Mouse (Mus musculus): ENCODE data around the gene Thrb. TPM values are rescaled to one million over a fixed set of nuclear protein-coding genes. Genes with fewer than 3 reads are reported as not detected.

Gene Thrb
- polyA plus RNA-seq, 1 experiment from 2014 or later: 1.8 TPM

DNA sequence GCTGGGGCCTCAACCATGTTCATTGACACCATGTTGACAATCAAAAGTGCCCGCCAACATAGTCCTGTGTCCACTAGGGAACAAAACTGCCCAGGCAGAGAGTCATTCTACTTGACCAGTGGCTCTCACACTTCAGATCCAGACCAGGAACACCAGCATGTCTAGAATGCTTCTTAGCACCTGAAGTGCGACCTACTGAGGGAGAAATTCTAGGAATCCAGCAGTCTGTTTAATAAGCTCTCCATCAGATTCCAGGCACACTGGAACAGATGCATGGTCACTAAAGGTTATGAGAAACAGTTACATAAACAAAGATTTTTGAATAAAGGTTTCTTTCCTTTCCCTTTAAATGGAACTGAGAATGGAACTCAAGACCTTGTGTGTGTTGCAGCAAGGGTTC lies 192.2 kb downstream of the Thrb start:
- H3K4me2 ChIP-seq (ENCODE audit: low read length): no peak overlapping the region
- no peaks in the 10 kb centered on the region for H3K36me3 ChIP-seq (ENCODE audit: control insufficient read depth, insufficient read depth, low read length)
- DNase-seq (no peak), ATAC-seq (ENCODE audit: low FRiP score, low TSS enrichment) (no peak)
- no peaks in the 10 kb centered on the region for H3K4me1 ChIP-seq (ENCODE audit: control insufficient read depth, insufficient read depth, low read length)
- H3K27ac ChIP-seq (replicated peaks; ENCODE audit: low read depth, low read length): no peak overlapping the region
- 74% methylated on average over 2 of the region's 2 CpGs for WGBS
- H3K9ac ChIP-seq (replicated peaks; ENCODE audit: low read length): no peak overlapping the region
- H3K4me3 ChIP-seq (replicated peaks; ENCODE audit: low read depth, low read length): no peak overlapping the region
- H3K9me3 ChIP-seq (ENCODE audit: control insufficient read depth, low read length): no peaks in the 10 kb centered on the region
- H3K27me3 ChIP-seq (ENCODE audit: control insufficient read depth, insufficient read depth, low read length): no peaks in the 10 kb centered on the region

DNA sequence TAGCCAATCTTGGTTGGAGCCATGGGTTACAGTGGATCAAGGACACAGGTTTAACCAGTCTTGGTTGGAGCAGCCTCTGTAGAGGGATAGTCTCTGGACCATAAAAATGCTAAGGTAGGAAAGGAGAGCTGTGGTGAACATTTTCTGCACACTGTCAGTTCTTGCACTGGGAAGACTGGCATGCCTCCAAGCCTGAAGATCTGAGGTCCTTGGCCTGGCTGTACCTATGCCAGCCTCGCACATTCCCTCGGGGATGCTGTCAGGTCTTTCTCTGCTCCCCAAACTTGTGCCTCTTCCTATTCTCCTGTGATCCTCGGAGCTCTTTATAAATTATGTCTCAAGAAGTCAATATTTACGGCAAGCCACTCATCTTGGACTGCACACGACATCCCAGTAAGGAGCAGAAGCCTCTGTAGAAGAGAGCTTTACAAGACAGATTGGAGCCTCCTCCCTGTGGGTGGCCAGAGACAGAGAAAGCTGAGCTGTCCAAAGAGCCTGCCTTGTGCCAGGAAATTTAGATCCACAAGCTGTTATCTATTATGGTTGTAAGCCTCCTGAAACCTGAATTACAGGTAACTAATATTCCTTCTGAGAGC lies 199.8 kb downstream of the Thrb start:
- Histone ChIP-seq H3K36me3 (ENCODE audit: control insufficient read depth, insufficient read depth, low read length) (no peaks in the 10 kb centered on the region), H3K4me3 (replicated peaks; ENCODE audit: low read depth, low read length) (no peak overlapping the region), H3K27me3 (ENCODE audit: control insufficient read depth, insufficient read depth, low read length) (no peaks in the 10 kb centered on the region), H3K27ac (replicated peaks; ENCODE audit: low read depth, low read length) (no peak overlapping the region), H3K9ac (replicated peaks; ENCODE audit: low read length) (no peak overlapping the region), H3K4me1 (ENCODE audit: control insufficient read depth, insufficient read depth, low read length) (no peaks in the 10 kb centered on the region), H3K4me2 (ENCODE audit: low read length) (no peak overlapping the region), H3K9me3 (ENCODE audit: control insufficient read depth, low read length) (no peaks in the 10 kb centered on the region)
- DNase-seq (no peak), ATAC-seq (ENCODE audit: low FRiP score, low TSS enrichment) (no peak)
- 77% methylated on average over 5 of the region's 5 CpGs for WGBS

DNA sequence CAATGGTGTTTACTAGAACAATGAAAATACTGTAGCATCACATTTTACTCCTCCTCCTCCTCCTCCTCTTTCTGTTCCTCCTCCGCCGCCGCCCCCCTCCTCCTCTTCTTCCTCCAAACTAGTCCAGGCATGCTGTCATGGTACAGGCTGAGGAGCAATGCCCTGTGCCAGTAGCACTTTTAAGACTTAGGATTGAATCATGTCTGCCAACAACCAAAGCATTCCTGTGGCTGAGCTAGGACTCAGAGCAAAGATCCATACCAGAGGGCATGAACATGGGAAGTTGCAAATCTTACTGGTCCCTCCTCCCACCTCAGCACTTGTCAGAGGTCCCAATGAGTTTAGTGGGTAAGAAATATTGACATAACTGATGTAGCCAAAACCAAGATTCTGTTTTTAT lies 202.6 kb downstream of the Thrb start:
- Histone ChIP-seq H3K4me3 (replicated peaks; ENCODE audit: low read depth, low read length) (no peak overlapping the region), H3K4me1 (ENCODE audit: control insufficient read depth, insufficient read depth, low read length) (no peaks in the 10 kb centered on the region), H3K27ac (replicated peaks; ENCODE audit: low read depth, low read length) (no peak overlapping the region), H3K9me3 (ENCODE audit: control insufficient read depth, low read length) (no peaks in the 10 kb centered on the region), H3K36me3 (ENCODE audit: control insufficient read depth, insufficient read depth, low read length) (no peaks in the 10 kb centered on the region), H3K27me3 (ENCODE audit: control insufficient read depth, insufficient read depth, low read length) (no peaks in the 10 kb centered on the region), H3K9ac (replicated peaks; ENCODE audit: low read length) (no peak overlapping the region), H3K4me2 (ENCODE audit: low read length) (no peak overlapping the region)
- no peak for DNase-seq
- ATAC-seq (ENCODE audit: low FRiP score, low TSS enrichment): no peak
- WGBS: 93% methylated on average over 3 of the region's 3 CpGs

DNA sequence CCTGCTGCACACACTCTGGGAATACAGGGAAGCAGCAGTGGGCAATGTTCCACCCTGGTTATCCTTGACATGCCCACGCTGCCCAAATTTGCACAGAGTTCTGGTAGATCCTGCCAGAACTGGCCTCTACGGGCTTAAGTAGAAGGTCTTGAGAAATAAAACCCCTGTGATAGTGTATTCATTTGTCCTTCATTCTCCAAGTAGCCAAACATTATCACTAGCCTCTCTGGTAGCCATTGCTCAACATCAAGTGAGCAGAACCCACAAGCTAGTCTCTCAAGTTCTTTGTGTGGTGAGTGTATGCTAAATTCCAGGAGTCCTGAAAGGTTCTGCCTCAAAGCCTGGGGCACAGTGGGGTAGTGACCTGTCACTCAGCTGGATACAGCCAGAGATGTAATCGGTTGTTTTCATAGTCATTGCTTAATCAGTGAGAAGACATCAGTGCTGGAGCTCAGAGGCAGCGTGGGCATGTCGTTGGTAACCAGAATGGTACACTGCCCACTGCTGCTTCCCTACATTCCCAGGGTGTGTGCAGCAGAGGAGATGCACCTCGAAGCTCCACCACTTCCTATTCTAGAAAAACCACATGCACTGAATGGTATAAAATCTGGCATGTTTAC lies 203.8 kb downstream of the Thrb start:
- Histone ChIP-seq H3K9ac (replicated peaks; ENCODE audit: low read length) (no peak overlapping the region), H3K9me3 (ENCODE audit: control insufficient read depth, low read length) (no peaks in the 10 kb centered on the region), H3K27me3 (ENCODE audit: control insufficient read depth, insufficient read depth, low read length) (no peaks in the 10 kb centered on the region), H3K27ac (replicated peaks; ENCODE audit: low read depth, low read length) (no peak overlapping the region), H3K4me1 (ENCODE audit: control insufficient read depth, insufficient read depth, low read length) (no peaks in the 10 kb centered on the region), H3K36me3 (ENCODE audit: control insufficient read depth, insufficient read depth, low read length) (no peaks in the 10 kb centered on the region), H3K4me3 (replicated peaks; ENCODE audit: low read depth, low read length) (no peak overlapping the region), H3K4me2 (ENCODE audit: low read length) (no peak overlapping the region)
- 73% methylated on average over 6 of the region's 6 CpGs for WGBS
- ATAC-seq (ENCODE audit: low FRiP score, low TSS enrichment) (no peak), DNase-seq (no peak)

DNA sequence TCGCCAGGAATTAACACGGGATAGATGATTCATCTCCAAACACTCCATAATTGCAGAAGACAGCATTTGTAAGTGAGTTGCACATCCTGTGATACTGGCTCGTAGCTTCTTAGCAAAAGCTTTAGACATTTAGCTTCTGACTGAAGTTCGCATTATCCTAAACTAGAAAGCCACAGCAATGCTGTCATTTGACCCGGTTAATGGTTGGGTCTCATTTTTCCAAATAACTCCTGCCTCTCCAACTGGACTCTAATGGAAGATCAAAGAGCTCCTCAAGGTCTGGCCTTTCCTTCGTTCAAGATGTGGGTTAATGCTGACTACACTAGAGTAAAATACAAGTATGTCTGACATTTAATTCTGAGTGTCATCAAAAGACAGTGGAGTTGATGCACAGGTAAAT lies 208.3 kb downstream of the Thrb start:
- ATAC-seq (ENCODE audit: low FRiP score, low TSS enrichment) (no peak), DNase-seq (no peak)
- H3K27ac ChIP-seq (replicated peaks; ENCODE audit: low read depth, low read length): no peak overlapping the region
- no peak overlapping the region for H3K4me2 ChIP-seq (ENCODE audit: low read length)
- H3K4me1 ChIP-seq (ENCODE audit: control insufficient read depth, insufficient read depth, low read length): no peaks in the 10 kb centered on the region
- H3K9ac ChIP-seq (replicated peaks; ENCODE audit: low read length): no peak overlapping the region
- no peaks in the 10 kb centered on the region for H3K36me3 ChIP-seq (ENCODE audit: control insufficient read depth, insufficient read depth, low read length)
- 92% methylated on average over 6 of the region's 6 CpGs for WGBS
- no peaks in the 10 kb centered on the region for H3K27me3 ChIP-seq (ENCODE audit: control insufficient read depth, insufficient read depth, low read length)
- no peaks in the 10 kb centered on the region for H3K9me3 ChIP-seq (ENCODE audit: control insufficient read depth, low read length)
- H3K4me3 ChIP-seq (replicated peaks; ENCODE audit: low read depth, low read length): no peak overlapping the region

DNA sequence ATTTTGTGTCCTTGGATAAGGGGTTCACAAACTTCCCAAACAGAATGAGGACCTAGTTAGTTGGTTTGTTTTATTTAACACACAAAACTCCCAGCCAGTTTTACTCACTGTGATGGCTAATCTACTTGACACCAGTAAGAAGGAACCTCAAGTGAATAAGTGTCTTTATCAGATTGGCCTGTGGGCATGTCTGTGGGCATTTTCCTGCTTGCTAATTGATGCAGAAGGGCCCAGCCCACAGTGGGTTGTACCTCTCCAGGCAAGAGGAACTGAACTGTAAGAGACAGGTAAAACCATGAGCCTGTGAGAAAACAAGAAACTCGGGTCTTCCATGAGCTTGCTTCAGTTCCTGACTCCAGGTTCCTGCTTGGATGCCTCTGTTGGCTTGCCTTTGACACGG lies 215.9 kb downstream of the Thrb start:
- Histone ChIP-seq H3K4me3 (replicated peaks; ENCODE audit: low read depth, low read length) (no peak overlapping the region), H3K27ac (replicated peaks; ENCODE audit: low read depth, low read length) (no peak overlapping the region), H3K4me2 (ENCODE audit: low read length) (no peak overlapping the region), H3K27me3 (ENCODE audit: control insufficient read depth, insufficient read depth, low read length) (no peaks in the 10 kb centered on the region), H3K9me3 (ENCODE audit: control insufficient read depth, low read length) (no peaks in the 10 kb centered on the region), H3K36me3 (ENCODE audit: control insufficient read depth, insufficient read depth, low read length) (no peaks in the 10 kb centered on the region), H3K9ac (replicated peaks; ENCODE audit: low read length) (no peak overlapping the region), H3K4me1 (ENCODE audit: control insufficient read depth, insufficient read depth, low read length) (no peaks in the 10 kb centered on the region)
- DNase-seq (no peak), ATAC-seq (ENCODE audit: low FRiP score, low TSS enrichment) (no peak)
- 78% methylated on average over 2 of the region's 2 CpGs for WGBS

DNA sequence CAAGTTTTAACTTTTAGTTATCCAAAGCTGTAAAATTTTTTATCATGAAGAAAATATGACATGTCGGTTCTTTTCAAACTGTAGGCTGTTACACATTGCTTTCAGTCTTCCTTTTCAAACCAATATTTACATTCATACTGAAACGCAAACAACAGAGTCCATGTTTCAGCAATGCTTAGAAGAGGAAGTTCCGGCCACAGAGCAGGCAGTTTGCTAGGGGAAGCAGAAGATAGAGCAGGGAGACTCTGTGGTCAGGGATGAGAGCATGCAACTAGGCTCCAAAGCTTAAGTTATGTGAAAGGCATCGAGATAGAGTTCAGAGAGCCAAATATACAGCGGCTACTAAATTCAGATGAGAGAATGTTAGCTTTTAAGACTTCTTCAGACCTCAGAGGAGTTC lies 219.4 kb downstream of the Thrb start:
- WGBS: 90% methylated on average over 5 of the region's 5 CpGs
- no peak for DNase-seq

DNA sequence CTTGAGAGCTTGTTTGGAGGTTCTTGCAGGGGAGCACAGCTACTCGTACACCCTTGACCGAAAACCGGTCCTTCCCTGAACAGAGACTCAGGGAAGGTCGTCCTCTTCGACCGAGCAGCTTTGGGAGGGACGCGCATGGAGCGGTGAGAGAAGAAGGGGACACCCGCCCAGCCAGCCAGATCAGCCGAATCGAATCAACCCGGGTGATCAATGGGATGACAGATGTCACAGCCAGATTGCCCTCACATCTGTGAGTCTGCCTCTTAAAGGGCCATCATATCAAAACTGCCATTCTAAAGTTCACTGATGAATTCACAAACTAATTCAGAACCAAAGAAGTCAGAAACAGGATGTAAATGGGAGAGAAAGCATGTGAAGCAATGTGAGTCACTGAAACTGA lies 224.8 kb downstream of the Thrb start:
- H3K4me1 ChIP-seq (ENCODE audit: control insufficient read depth, insufficient read depth, low read length): no peaks in the 10 kb centered on the region
- ATAC-seq (ENCODE audit: low FRiP score, low TSS enrichment): no peak
- 76% methylated on average over 13 of the region's 13 CpGs for WGBS

More for the DNA sequence above, 219.4 kb downstream of the Thrb start:
- Histone ChIP-seq H3K27me3 (ENCODE audit: control insufficient read depth, insufficient read depth, low read length) (no peaks in the 10 kb centered on the region), H3K9ac (replicated peaks; ENCODE audit: low read length) (no peak overlapping the region), H3K4me1 (ENCODE audit: control insufficient read depth, insufficient read depth, low read length) (no peaks in the 10 kb centered on the region), H3K4me2 (ENCODE audit: low read length) (no peak overlapping the region), H3K9me3 (ENCODE audit: control insufficient read depth, low read length) (no peaks in the 10 kb centered on the region), H3K27ac (replicated peaks; ENCODE audit: low read depth, low read length) (no peak overlapping the region), H3K36me3 (ENCODE audit: control insufficient read depth, insufficient read depth, low read length) (no peaks in the 10 kb centered on the region), H3K4me3 (replicated peaks; ENCODE audit: low read depth, low read length) (no peak overlapping the region)
- ATAC-seq (ENCODE audit: low FRiP score, low TSS enrichment): no peak

DNA sequence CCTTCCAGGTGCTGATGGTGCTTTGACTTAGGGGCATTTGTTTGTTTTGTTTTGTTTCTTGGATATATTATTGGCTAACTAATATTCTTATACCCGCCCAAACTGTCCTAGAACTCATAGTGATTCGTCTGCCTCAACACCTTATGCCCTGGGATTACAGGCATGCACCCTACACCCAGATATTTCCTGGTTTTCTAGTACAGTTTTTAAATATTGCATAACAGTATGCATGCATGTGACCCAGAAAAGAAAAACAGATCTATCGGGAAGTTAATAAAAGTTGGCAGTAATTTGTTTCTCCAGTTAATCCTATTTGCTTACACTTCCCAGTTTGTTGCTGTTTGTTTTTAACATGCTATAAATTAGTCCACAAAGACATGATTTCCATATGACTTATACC lies 225.3 kb downstream of the Thrb start:
- ATAC-seq (ENCODE audit: low FRiP score, low TSS enrichment) (no peak), DNase-seq (no peak)
- H3K4me1 ChIP-seq (ENCODE audit: control insufficient read depth, insufficient read depth, low read length): no peaks in the 10 kb centered on the region
- no peak overlapping the region for H3K9ac ChIP-seq (replicated peaks; ENCODE audit: low read length)
- no peak overlapping the region for H3K4me3 ChIP-seq (replicated peaks; ENCODE audit: low read depth, low read length)
- H3K9me3 ChIP-seq (ENCODE audit: control insufficient read depth, low read length): no peaks in the 10 kb centered on the region
- H3K27me3 ChIP-seq (ENCODE audit: control insufficient read depth, insufficient read depth, low read length): no peaks in the 10 kb centered on the region
- WGBS: 89% methylated on average over 3 of the region's 3 CpGs
- no peaks in the 10 kb centered on the region for H3K36me3 ChIP-seq (ENCODE audit: control insufficient read depth, insufficient read depth, low read length)
- no peak overlapping the region for H3K27ac ChIP-seq (replicated peaks; ENCODE audit: low read depth, low read length)
- H3K4me2 ChIP-seq (ENCODE audit: low read length): no peak overlapping the region

More for the DNA sequence above, 224.8 kb downstream of the Thrb start:
- no peaks in the 10 kb centered on the region for H3K9me3 ChIP-seq (ENCODE audit: control insufficient read depth, low read length)
- H3K4me2 ChIP-seq (ENCODE audit: low read length): no peak overlapping the region
- H3K27ac ChIP-seq (replicated peaks; ENCODE audit: low read depth, low read length): no peak overlapping the region
- H3K4me3 ChIP-seq (replicated peaks; ENCODE audit: low read depth, low read length): no peak overlapping the region
- H3K27me3 ChIP-seq (ENCODE audit: control insufficient read depth, insufficient read depth, low read length): no peaks in the 10 kb centered on the region
- no peak overlapping the region for H3K9ac ChIP-seq (replicated peaks; ENCODE audit: low read length)
- no peaks in the 10 kb centered on the region for H3K36me3 ChIP-seq (ENCODE audit: control insufficient read depth, insufficient read depth, low read length)
- DNase-seq: no peak
